In the genomic region with DNA sequence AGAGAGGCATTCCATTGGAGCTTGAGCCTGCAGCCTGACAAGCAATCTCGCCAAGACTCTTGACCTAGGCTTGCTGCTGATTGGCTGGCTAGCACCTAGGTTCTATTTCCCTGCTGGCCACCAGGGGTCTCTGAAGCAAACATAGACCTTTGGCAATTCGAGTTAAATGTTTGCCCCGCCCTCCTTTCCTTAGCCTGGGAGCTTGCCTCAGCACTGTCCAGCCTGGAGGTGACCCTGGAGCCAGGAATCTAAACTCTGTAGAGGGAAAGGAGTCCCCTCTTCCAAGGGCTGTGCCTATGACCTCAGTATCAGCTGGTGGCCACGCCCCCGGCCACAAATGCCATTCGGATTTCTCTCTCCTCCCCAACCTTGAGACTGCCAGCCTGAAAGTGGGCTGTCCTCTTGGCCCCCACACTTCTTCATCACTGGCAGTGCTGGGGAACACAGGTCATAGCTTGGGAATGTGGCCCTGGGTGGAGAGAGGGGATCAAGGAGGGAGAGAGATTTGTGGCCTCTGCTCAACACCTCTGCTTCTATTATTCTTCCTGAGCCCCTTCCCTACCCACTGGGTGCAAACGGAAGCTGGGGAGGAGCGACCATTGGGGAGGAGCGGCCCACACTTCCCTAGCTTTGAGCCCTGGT, we compare ENCODE assay signal across 8 mouse cellular contexts. TPM values are rescaled to one million over a fixed set of nuclear protein-coding genes. Genes with fewer than 3 reads are reported as not detected.
DNase-seq lines count a peak whose midpoint lies in the region; ATAC-seq and TF ChIP-seq lines count a peak whose summit lies in the region.

No protein-coding gene starts in this region.

- H3K36me3 ChIP-seq in E14TG2a.4 (ENCODE audit: insufficient read depth, low read length), result no peaks in the 10 kb centered on the region
- H3K36me3 ChIP-seq in neural tube, embryonic 15.5 days, result peaks cover 47% of the 10 kb centered on the region

- H3K27ac ChIP-seq in neural tube, embryonic 15.5 days (replicated peaks), result peak overlapping the region; percentile 57; the same call in 1 of the 2 replicates

- peaks cover 41% of the 10 kb centered on the region for H3K27me3 ChIP-seq in E14TG2a.4 (ENCODE audit: insufficient read depth, low read length)
- H3K27me3 ChIP-seq in neural tube, embryonic 15.5 days (replicated peaks), result no peaks in the 10 kb centered on the region

- H3K9me3 ChIP-seq in E14TG2a.4 (ENCODE audit: low read length), result no peaks in the 10 kb centered on the region
- no peaks in the 10 kb centered on the region for H3K9me3 ChIP-seq in neural tube, embryonic 15.5 days (replicated peaks)

- no peak overlapping the region for H3K9ac ChIP-seq in neural tube, embryonic 15.5 days (replicated peaks)

- intact Hi-C loops in left cerebral cortex, postnatal 36 days (cut with DNase I), result no loop called here

- ATAC-seq in neural tube, embryonic 15.5 days (ENCODE audit: low FRiP score), result peak; percentile 37

- H3K4me3 ChIP-seq in E14TG2a.4 (replicated peaks; ENCODE audit: low read length), result 0 out of 2 replicates have a peak overlapping the region, but pooled peaks have one; percentile 11
- no peak overlapping the region for H3K4me3 ChIP-seq in neural tube, embryonic 15.5 days (replicated peaks)

- TF ChIP-seq CTCF in E14TG2a.4 (conservative IDR thresholded peaks at IDR 0.05; ENCODE audit: low read length), result peak; percentile 84

- no peak overlapping the region for H3K4me2 ChIP-seq in neural tube, embryonic 15.5 days

- peaks cover 49% of the 10 kb centered on the region for H3K4me1 ChIP-seq in E14TG2a.4 (replicated peaks; ENCODE audit: low read depth, low read length)
- peaks cover 28% of the 10 kb centered on the region for H3K4me1 ChIP-seq in neural tube, embryonic 15.5 days

- DNase-seq in adipocyte (ENCODE audit: low spot score), result peak; percentile 91
- peak; percentile 93 for DNase-seq in embryo, embryonic 10 days (ENCODE audit: low spot score)
- DNase-seq in heart, adult 8-10 months (ENCODE audit: low spot score), result peak; percentile 85
- peak; percentile 82 for DNase-seq in kidney, adult 11 months
- peak; percentile 81 to 87 for DNase-seq in lung, adult 18-20 months
- no peak for DNase-seq in left cerebral cortex, postnatal 36 days (ENCODE audit: low spot score in 2 of 2)

- WGBS in neural tube, embryonic 15.5 days, result 19% methylated on average over 9 of the region's 9 CpGs

RNA-seq across cellular contexts. Expression of gene Speg, which starts 23.8 kb away (rescaled TPM):
- total RNA-seq in heart, adult 8-10 months (2022), result 100 to 1,000 TPM; 131 to 145 (median 137) TPM
- 20.1 and 21.7 TPM in 2 replicates for polyA plus RNA-seq in neural tube, embryonic 15.5 days (2015; fragmentation: Nextera tagmentation; extraction: Ambion mirVana)
- 100 to 1,000 TPM; 173 to 212 TPM for total RNA-seq in left cerebral cortex, postnatal 36 days (2021)

RNA-seq across cellular contexts. Expression of gene Gmppa, which starts 36.8 kb away (rescaled TPM):
- 10 to 100 TPM; 34.1 to 44.8 (median 40.8) TPM for total RNA-seq in heart, adult 8-10 months (2022)
- polyA plus RNA-seq in neural tube, embryonic 15.5 days (2015; fragmentation: Nextera tagmentation; extraction: Ambion mirVana), result 72.4 and 78.3 TPM in 2 replicates
- 10 to 100 TPM; 50.0 to 59.0 TPM for total RNA-seq in left cerebral cortex, postnatal 36 days (2021)

RNA-seq across cellular contexts. Expression of gene Des, which starts 38.8 kb away (rescaled TPM):
- 1,000 to 10,000 TPM; 1,263 to 1,551 (median 1,367) TPM for total RNA-seq in heart, adult 8-10 months (2022)
- 10.9 and 16.0 TPM in 2 replicates for polyA plus RNA-seq in neural tube, embryonic 15.5 days (2015; fragmentation: Nextera tagmentation; extraction: Ambion mirVana)
- 1 to 10 TPM in 1 of 2 experiments, under 1 TPM in 1; 0.84 to 1.5 TPM for total RNA-seq in left cerebral cortex, postnatal 36 days (2021)

RNA-seq across cellular contexts. Expression of gene Asic4, which starts 51.4 kb away (rescaled TPM):
- total RNA-seq in heart, adult 8-10 months (2022), result not detected
- polyA plus RNA-seq in neural tube, embryonic 15.5 days (2015; fragmentation: Nextera tagmentation; extraction: Ambion mirVana), result 22.9 and 31.6 TPM in 2 replicates
- total RNA-seq in left cerebral cortex, postnatal 36 days (2021), result 10 to 100 TPM; 13.2 to 15.7 TPM

Comparison
In these comparisons a context has a peak if more than half of its experiments do, and no peak if none do; other contexts are left out.
1. DNase-seq: peak in adipocyte (single experiment), embryo, embryonic 10 days (single experiment), heart, adult 8-10 months (single experiment), kidney, adult 11 months (single experiment) and lung, adult 18-20 months (2 of 2); none in left cerebral cortex, postnatal 36 days (0 of 2).
2. RNA of gene Des, which starts 38.8 kb away (total RNA-seq): 1,263 to 1,551 TPM in heart, adult 8-10 months; 0.84 to 1.5 TPM in left cerebral cortex, postnatal 36 days; every median in the first group is over 100 times any median in the second.